Mouse (Mus musculus) megakaryocyte, embryonic 14.5 days (primary cell): ENCODE measurements around the gene Smarcd3.

Experiments
- FLI1 ChIP-seq: IDR thresholded peaks from 2 replicates; pipeline ENCODE4 v1.6.1; 2012; ENCODE audit warnings: low read length, inconsistent platforms, mixed read lengths
- GATA1 ChIP-seq: IDR thresholded peaks from 3 replicates; pipeline ENCODE4 v1.6.1; 2012; ENCODE audit warnings: mixed read lengths, low read length, inconsistent platforms, borderline replicate concordance

GRCm38 (mm10) chr5:24649231-24649630, 25.0 kb upstream of the Smarcd3 start:
- TF ChIP-seq FLI1 (no peak), GATA1 (no peak)
